Mouse (Mus musculus) hindbrain, embryonic 11.5 days (tissue): ENCODE data around the gene Tedc1. TPM values are rescaled to one million over a fixed set of nuclear protein-coding genes. Genes with fewer than 3 reads are reported as not detected.

ENCODE experiments used
- ATAC-seq: fragments of 200-750 bp; cut with Nextera tagmentation; 2 replicates; pipeline ENCODE4 v1.8.0; 2017; ENCODE audit warnings: mild to moderate bottlenecking, moderate TSS enrichment, moderate library complexity; ENCODE audit not compliant: low FRiP score
- DNase-seq: peaks from one replicate; pipeline ENCODE4 v3.0.0-alpha.2; 2015; ENCODE audit warnings: low spot score
- H3K27ac ChIP-seq: fragments of 300-500 bp; sonication (generic); 2 replicates; pipeline ENCODE4 v1.5.1; 2014; ENCODE audit warnings: mild to moderate bottlenecking, low read depth, low read length
- H3K27me3 ChIP-seq: fragments of 300-500 bp; sonication (generic); 2 replicates; pipeline ENCODE4 v1.6.1; 2014; ENCODE audit warnings: mild to moderate bottlenecking, low read length, moderate library complexity, mixed read lengths; ENCODE audit not compliant: control insufficient read depth, insufficient read depth
- H3K36me3 ChIP-seq: fragments of 300-500 bp; sonication (generic); 2 replicates; pipeline ENCODE4 v1.6.1; 2014; ENCODE audit warnings: mild to moderate bottlenecking, low read length, moderate library complexity, mixed read lengths; ENCODE audit not compliant: control insufficient read depth, insufficient read depth
- H3K4me1 ChIP-seq: fragments of 300-500 bp; sonication (generic); replicated peaks from 2 replicates; pipeline ENCODE4 v1.6.1; 2014; ENCODE audit warnings: low read length, mixed read lengths; ENCODE audit not compliant: control insufficient read depth, insufficient read depth
- H3K4me2 ChIP-seq: fragments of 300-500 bp; sonication (generic); replicated peaks from 2 replicates; pipeline ENCODE4 v1.6.1; 2014; ENCODE audit warnings: mild to moderate bottlenecking, low read depth, low read length
- H3K4me3 ChIP-seq: fragments of 300-500 bp; sonication (generic); 2 replicates; pipeline ENCODE4 v1.5.1; 2014; ENCODE audit warnings: low read depth, low read length
- H3K9ac ChIP-seq: fragments of 300-500 bp; sonication (generic); 2 replicates; pipeline ENCODE4 v1.6.1; 2014; ENCODE audit warnings: low read depth, low read length
- H3K9me3 ChIP-seq: fragments of 300-500 bp; sonication (generic); 2 replicates; pipeline ENCODE4 v1.6.1; 2016; ENCODE audit warnings: low read length; ENCODE audit not compliant: control insufficient read depth
- WGBS: fragments of 180-500 bp; shearing (Covaris S2); extraction: QIAGEN DNeasy Blood & Tissue Kit; methylation state at CpG from one replicate; pipeline ENCODE4 v1.1.7; 2014; 5-methylcytosine and 5-hydroxymethylcytosine counted together
- polyA plus RNA-seq: library from polyadenylated mRNA; unstranded; fragments of >200 nt; fragmentation: Nextera tagmentation; extraction: Ambion mirVana; gene quantifications from 2 replicates; pipeline ENCODE4 v1.2.1, GENCODE M21; 2014

Tedc1 gene
- polyA plus RNA-seq, 1 experiment from 2014 or later = 28.8 TPM

- Histone ChIP-seq H3K9ac (no peak overlapping the region), H3K4me3 (no peak overlapping the region), H3K4me1 (0 out of 2 replicates have a peak, but pooled peaks cover 3% of the 10 kb centered on the region), H3K36me3 (no peaks in the 10 kb centered on the region), H3K27ac (no peak overlapping the region), H3K4me2 (no peak overlapping the region), H3K9me3 (no peaks in the 10 kb centered on the region), H3K27me3 (peaks cover 2% of the 10 kb centered on the region; the same call in 1 of the 2 replicates)
- WGBS = 60% methylated on average over 4 of the region's 4 CpGs
- DNase-seq = no peak
- ATAC-seq = no peak
Measured at GRCm38 (mm10) chr12:113181020-113181419, 24.8 kb downstream of the Tedc1 start.

GRCm38 (mm10) chr12:113184945-113185344 is 28.7 kb downstream of the Tedc1 start:
- ATAC-seq = no peak
- DNase-seq = no peak
- 71% methylated on average over 5 of the region's 5 CpGs for WGBS
- Histone ChIP-seq H3K4me1 (peaks cover 10% of the 10 kb centered on the region), H3K4me2 (peak overlapping the region; percentile 83; the same call in 1 of the 2 replicates), H3K9me3 (no peaks in the 10 kb centered on the region), H3K27ac (no peak overlapping the region), H3K4me3 (no peak overlapping the region), H3K9ac (no peak overlapping the region), H3K36me3 (no peaks in the 10 kb centered on the region), H3K27me3 (peaks cover 5% of the 10 kb centered on the region; the same call in 1 of the 2 replicates)

- H3K4me1 ChIP-seq = peaks cover 10% of the 10 kb centered on the region
- DNase-seq (peak; percentile 77), ATAC-seq (peak; percentile 77)
- no peak within 1 kb of the TSS for H3K27ac ChIP-seq
- peaks cover 5% of the 10 kb centered on the region; the same call in 1 of the 2 replicates for H3K27me3 ChIP-seq
- peak within 1 kb of the TSS; percentile 67 for H3K4me3 ChIP-seq
- H3K9ac ChIP-seq = peak within 1 kb of the TSS; percentile 84
- no peaks in the 10 kb centered on the region for H3K9me3 ChIP-seq
- H3K36me3 ChIP-seq = no peaks in the 10 kb centered on the region
- WGBS = 1% methylated on average over 60 of the region's 63 CpGs
- H3K4me2 ChIP-seq = peak within 1 kb of the TSS; percentile 83
Measured at GRCm38 (mm10) chr12:113185442-113186291, 29.4 kb downstream of the Tedc1 start, which contains the start of gene Tmem121. TSS of gene Tmem121 (plus strand) at chr12:113185930.

- 37% methylated on average over 12 of the region's 12 CpGs for WGBS
- H3K4me2 ChIP-seq = peak overlapping the region; percentile 83
- ATAC-seq = peak; percentile 3; the same call in 1 of the 2 replicates
- no peak overlapping the region for H3K27ac ChIP-seq
- H3K36me3 ChIP-seq = no peaks in the 10 kb centered on the region
- H3K4me3 ChIP-seq = peak overlapping the region; percentile 67
- peak overlapping the region; percentile 84 for H3K9ac ChIP-seq
- no peak for DNase-seq
- peaks cover 5% of the 10 kb centered on the region; the same call in 1 of the 2 replicates for H3K27me3 ChIP-seq
- peaks cover 10% of the 10 kb centered on the region for H3K4me1 ChIP-seq
- no peaks in the 10 kb centered on the region for H3K9me3 ChIP-seq
Measured at GRCm38 (mm10) chr12:113186326-113187010, 30.2 kb downstream of the Tedc1 start.

- peak overlapping the region; percentile 84 for H3K9ac ChIP-seq
- H3K4me1 ChIP-seq = peaks cover 10% of the 10 kb centered on the region
- peak overlapping the region; percentile 67 for H3K4me3 ChIP-seq
- DNase-seq = no peak
- no peaks in the 10 kb centered on the region for H3K9me3 ChIP-seq
- 59% methylated on average over 4 of the region's 4 CpGs for WGBS
- ATAC-seq = no peak
- peaks cover 5% of the 10 kb centered on the region; the same call in 1 of the 2 replicates for H3K27me3 ChIP-seq
- no peak overlapping the region for H3K27ac ChIP-seq
- H3K4me2 ChIP-seq = peak overlapping the region; percentile 96
- no peaks in the 10 kb centered on the region for H3K36me3 ChIP-seq
Measured at GRCm38 (mm10) chr12:113187011-113187375, 30.8 kb downstream of the Tedc1 start.

GRCm38 (mm10) chr12:113187584-113188295 is 31.5 kb downstream of the Tedc1 start:
- H3K36me3 ChIP-seq = no peaks in the 10 kb centered on the region
- peaks cover 5% of the 10 kb centered on the region; the same call in 1 of the 2 replicates for H3K27me3 ChIP-seq
- WGBS = 3% methylated on average over 56 of the region's 56 CpGs
- ATAC-seq = peak; percentile 55
- peak overlapping the region; percentile 44 for H3K4me3 ChIP-seq
- no peak overlapping the region for H3K27ac ChIP-seq
- H3K4me1 ChIP-seq = peaks cover 10% of the 10 kb centered on the region
- H3K9ac ChIP-seq = peak overlapping the region; percentile 84
- peak; percentile 92 for DNase-seq
- H3K4me2 ChIP-seq = peak overlapping the region; percentile 96
- no peaks in the 10 kb centered on the region for H3K9me3 ChIP-seq

- Histone ChIP-seq H3K9me3 (no peaks in the 10 kb centered on the region), H3K4me2 (peak overlapping the region; percentile 96), H3K36me3 (no peaks in the 10 kb centered on the region), H3K27me3 (peaks cover 5% of the 10 kb centered on the region; the same call in 1 of the 2 replicates), H3K4me3 (peak overlapping the region; percentile 44; the same call in 1 of the 2 replicates), H3K27ac (no peak overlapping the region), H3K9ac (no peak overlapping the region; the same call in 1 of the 2 replicates), H3K4me1 (peaks cover 10% of the 10 kb centered on the region)
- 87% methylated on average over 51 of the region's 51 CpGs for WGBS
- ATAC-seq (no peak), DNase-seq (no peak)
Measured at GRCm38 (mm10) chr12:113188349-113189055, 32.3 kb downstream of the Tedc1 start.

GRCm38 (mm10) chr12:113193423-113193822 is 37.2 kb downstream of the Tedc1 start:
- Histone ChIP-seq H3K36me3 (no peaks in the 10 kb centered on the region), H3K27me3 (no peaks in the 10 kb centered on the region), H3K27ac (no peak overlapping the region), H3K9ac (no peak overlapping the region), H3K4me1 (no peaks in the 10 kb centered on the region), H3K4me2 (no peak overlapping the region), H3K4me3 (no peak overlapping the region), H3K9me3 (no peaks in the 10 kb centered on the region)
- ATAC-seq (no peak), DNase-seq (no peak)
- 79% methylated on average over 2 of the region's 2 CpGs for WGBS
